Mouse (Mus musculus): ENCODE measurements around the gene Proser2.

- TF ChIP-seq POLR2A (IDR thresholded peaks at IDR 0.05; ENCODE audit: extremely low read depth, insufficient read depth, low read length) (no peak), CTCF (IDR thresholded peaks at IDR 0.05; ENCODE audit: extremely low read depth, insufficient read depth, low read length) (no peak)
Observed at GRCm38 (mm10) chr2:6060071-6060804, 69.8 kb downstream of the Proser2 start.
